Mouse (Mus musculus): ENCODE measurements around the gene Hsf2. TPM values are rescaled to one million over a fixed set of nuclear protein-coding genes. Genes with fewer than 3 reads are reported as not detected.

Hsf2 gene
- 1.2 TPM in 2 replicates for polyA plus RNA-seq (2012; rRNA removed)

DNA sequence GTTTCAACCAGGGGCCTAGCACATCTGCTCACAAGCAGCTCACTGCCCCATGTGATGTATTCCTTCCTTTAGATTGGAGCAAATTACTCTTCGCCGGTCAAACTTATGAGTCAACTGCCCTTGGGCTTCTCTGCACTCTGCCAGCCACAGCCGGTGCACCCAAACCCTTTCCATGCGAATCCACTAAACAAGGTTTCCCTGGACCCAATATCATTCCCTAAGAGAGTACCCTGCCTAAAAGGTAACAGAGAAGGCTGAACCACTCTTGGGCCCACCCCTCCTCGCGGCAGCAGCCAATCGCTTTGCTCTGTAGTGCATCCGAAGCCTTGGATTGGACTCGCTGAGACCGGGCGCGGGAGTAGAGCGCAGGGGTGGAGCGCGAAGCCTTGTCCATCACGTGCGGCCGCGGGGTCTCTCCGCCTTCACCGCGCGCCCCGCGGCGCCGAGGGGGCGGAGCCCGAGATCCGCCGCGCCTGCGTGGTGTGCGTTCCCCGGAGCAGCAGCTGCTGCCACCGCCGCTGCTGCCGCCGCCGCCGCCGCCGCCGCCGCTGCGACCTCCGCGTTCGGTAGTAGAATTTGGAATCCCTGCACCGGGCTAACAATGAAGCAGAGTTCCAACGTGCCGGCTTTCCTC lies at the start of gene Hsf2:
Gene Hsf2, plus strand, starts transcription at position 478 of the 634 bp plus-strand sequence.
- TF ChIP-seq POLR2A (IDR thresholded peaks at IDR 0.05; ENCODE audit: low read depth, low read length) (no peak), CTCF (IDR thresholded peaks at IDR 0.05; ENCODE audit: extremely low read depth, insufficient read depth, insufficient read length, insufficient replicate concordance) (no peak)
- peak; percentile 87 to 93 for DNase-seq (ENCODE audit: low read depth in 1 of 2, low spot score in 2 of 2)
- Histone ChIP-seq H3K27ac (ENCODE audit: insufficient read depth, low read length) (peak within 1 kb of the TSS; percentile 45), H3K36me3 (ENCODE audit: control insufficient read depth, insufficient read depth, low read length) (no peaks in the 10 kb centered on the region), H3K27me3 (ENCODE audit: control insufficient read depth, insufficient read depth, low read length) (no peaks in the 10 kb centered on the region), H3K4me1 (ENCODE audit: control insufficient read depth, insufficient read depth, insufficient read length) (no peaks in the 10 kb centered on the region; the same call in 1 of the 2 replicates), H3K4me3 (ENCODE audit: extremely low read depth, insufficient read depth, insufficient read length) (peak within 1 kb of the TSS; percentile 73)
- WGBS = 1% methylated on average over 52 of the region's 52 CpGs

DNA sequence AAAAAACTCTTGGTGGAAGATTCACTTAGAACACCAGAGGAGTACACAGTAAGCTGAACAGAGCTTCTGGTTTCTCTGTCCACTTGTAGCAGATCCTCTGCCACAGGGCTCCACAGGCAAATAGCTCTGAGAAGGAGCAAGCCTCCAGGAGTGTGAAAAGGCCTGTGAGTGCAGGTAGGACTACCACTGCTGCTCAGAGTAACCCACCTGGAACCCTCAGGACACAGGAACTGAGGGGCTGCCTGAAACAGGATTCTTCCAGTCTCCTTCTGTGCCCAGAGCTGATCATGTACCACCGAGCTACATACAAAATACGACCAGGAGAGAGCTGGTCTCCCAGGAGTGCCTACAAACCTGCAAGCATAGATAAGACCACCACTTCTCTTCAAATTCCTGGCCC lies 48.3 kb upstream of the Hsf2 start:
- WGBS = 83% methylated on average over 2 of the region's 2 CpGs
- Histone ChIP-seq H3K36me3 (ENCODE audit: control insufficient read depth, insufficient read depth, low read length) (no peaks in the 10 kb centered on the region), H3K4me1 (ENCODE audit: control insufficient read depth, insufficient read depth, insufficient read length) (no peaks in the 10 kb centered on the region), H3K27ac (ENCODE audit: insufficient read depth, low read length) (no peak overlapping the region), H3K27me3 (ENCODE audit: control insufficient read depth, insufficient read depth, low read length) (no peaks in the 10 kb centered on the region), H3K4me3 (ENCODE audit: extremely low read depth, insufficient read depth, insufficient read length) (no peak overlapping the region)
- no peak for TF ChIP-seq POLR2A (IDR thresholded peaks at IDR 0.05; ENCODE audit: low read depth, low read length)
- peak in 1 of 2 experiments; percentile 13 for DNase-seq (ENCODE audit: low read depth in 1 of 2, low spot score in 2 of 2)

DNA sequence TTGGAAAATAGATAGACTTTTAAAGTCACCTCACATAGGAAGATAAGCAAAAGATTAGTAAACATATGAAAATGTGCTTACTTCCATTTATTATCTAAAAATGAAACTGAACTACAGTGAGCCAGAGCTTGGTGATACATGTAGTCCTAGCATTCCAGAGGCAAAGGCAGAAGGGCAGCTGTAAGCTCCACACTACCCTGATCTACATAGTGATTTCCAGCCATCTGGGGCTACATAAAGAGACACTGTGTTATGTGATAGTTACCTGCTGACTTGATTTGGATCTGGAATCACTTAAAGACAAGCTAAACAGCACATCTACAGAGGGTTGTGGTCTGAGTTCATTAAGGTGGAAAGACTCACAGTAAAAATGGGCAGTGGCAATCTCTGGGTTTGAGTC lies 45.1 kb upstream of the Hsf2 start:
- peak in 1 of 2 experiments; percentile 3 for DNase-seq (ENCODE audit: low read depth in 1 of 2, low spot score in 2 of 2)
- no peaks in the 10 kb centered on the region for H3K36me3 ChIP-seq (ENCODE audit: control insufficient read depth, insufficient read depth, low read length)
- H3K27ac ChIP-seq (ENCODE audit: insufficient read depth, low read length) = no peak overlapping the region
- TF ChIP-seq POLR2A (IDR thresholded peaks at IDR 0.05; ENCODE audit: low read depth, low read length) (no peak), CTCF (IDR thresholded peaks at IDR 0.05; ENCODE audit: extremely low read depth, insufficient read depth, insufficient read length, insufficient replicate concordance) (no peak)
- no peaks in the 10 kb centered on the region for H3K4me1 ChIP-seq (ENCODE audit: control insufficient read depth, insufficient read depth, insufficient read length)
- H3K4me3 ChIP-seq (ENCODE audit: extremely low read depth, insufficient read depth, insufficient read length) = no peak overlapping the region
- no peaks in the 10 kb centered on the region for H3K27me3 ChIP-seq (ENCODE audit: control insufficient read depth, insufficient read depth, low read length)

DNA sequence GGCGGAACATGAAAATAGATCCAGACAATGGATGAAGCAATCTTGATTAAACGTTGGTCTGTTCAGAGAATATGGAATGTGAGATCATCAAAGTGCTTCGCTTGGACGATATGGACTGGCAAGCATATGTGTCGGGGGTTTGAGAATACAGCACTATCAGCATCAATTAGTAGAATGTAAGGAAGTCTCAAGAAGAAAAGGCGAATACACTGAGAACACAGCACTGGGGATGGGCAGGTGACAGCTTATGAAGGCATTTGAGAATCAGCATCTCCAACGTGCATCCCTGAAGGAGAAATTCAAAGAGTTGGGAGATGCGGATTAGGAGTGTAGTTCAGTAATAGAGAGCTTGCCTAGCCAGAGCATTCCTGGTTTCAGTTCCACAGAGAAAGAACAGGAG lies 41.8 kb upstream of the Hsf2 start:
- TF ChIP-seq POLR2A (IDR thresholded peaks at IDR 0.05; ENCODE audit: low read depth, low read length) (no peak), CTCF (IDR thresholded peaks at IDR 0.05; ENCODE audit: extremely low read depth, insufficient read depth, insufficient read length, insufficient replicate concordance) (no peak)
- H3K4me3 ChIP-seq (ENCODE audit: extremely low read depth, insufficient read depth, insufficient read length) = no peak overlapping the region
- DNase-seq (ENCODE audit: low read depth in 1 of 2, low spot score in 2 of 2) = no peak
- H3K4me1 ChIP-seq (ENCODE audit: control insufficient read depth, insufficient read depth, insufficient read length) = no peaks in the 10 kb centered on the region
- 73% methylated on average over 8 of the region's 8 CpGs for WGBS
- H3K36me3 ChIP-seq (ENCODE audit: control insufficient read depth, insufficient read depth, low read length) = no peaks in the 10 kb centered on the region
- no peak overlapping the region for H3K27ac ChIP-seq (ENCODE audit: insufficient read depth, low read length)
- H3K27me3 ChIP-seq (ENCODE audit: control insufficient read depth, insufficient read depth, low read length) = no peaks in the 10 kb centered on the region

DNA sequence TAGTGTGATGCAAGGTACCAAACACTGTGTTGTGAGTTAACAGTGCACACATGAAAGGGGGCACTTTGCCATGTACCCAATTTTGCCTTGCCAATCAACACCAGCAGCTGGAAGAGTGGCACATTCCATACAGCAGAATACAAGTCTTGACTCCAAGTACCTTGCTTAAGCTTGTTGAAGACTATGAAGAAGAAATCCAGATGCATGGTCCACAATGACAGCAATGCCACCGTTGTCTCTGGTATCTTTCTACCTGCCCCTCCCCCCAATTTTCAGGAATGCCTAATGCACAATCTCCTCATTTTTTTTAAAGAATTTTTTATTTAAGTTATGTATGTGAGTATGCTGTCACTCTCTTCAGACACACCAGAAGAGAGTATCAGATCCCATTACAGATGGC lies 40.5 kb upstream of the Hsf2 start:
- DNase-seq (ENCODE audit: low read depth in 1 of 2, low spot score in 2 of 2) = peak in 1 of 2 experiments; percentile 3
- Histone ChIP-seq H3K36me3 (ENCODE audit: control insufficient read depth, insufficient read depth, low read length) (no peaks in the 10 kb centered on the region), H3K27ac (ENCODE audit: insufficient read depth, low read length) (no peak overlapping the region), H3K27me3 (ENCODE audit: control insufficient read depth, insufficient read depth, low read length) (no peaks in the 10 kb centered on the region), H3K4me1 (ENCODE audit: control insufficient read depth, insufficient read depth, insufficient read length) (no peaks in the 10 kb centered on the region), H3K4me3 (ENCODE audit: extremely low read depth, insufficient read depth, insufficient read length) (no peak overlapping the region)
- no peak for TF ChIP-seq POLR2A (IDR thresholded peaks at IDR 0.05; ENCODE audit: low read depth, low read length)
- no peak for TF ChIP-seq CTCF (IDR thresholded peaks at IDR 0.05; ENCODE audit: extremely low read depth, insufficient read depth, insufficient read length, insufficient replicate concordance)
- 89% methylated on average over 1 of the region's 1 CpGs for WGBS

DNA sequence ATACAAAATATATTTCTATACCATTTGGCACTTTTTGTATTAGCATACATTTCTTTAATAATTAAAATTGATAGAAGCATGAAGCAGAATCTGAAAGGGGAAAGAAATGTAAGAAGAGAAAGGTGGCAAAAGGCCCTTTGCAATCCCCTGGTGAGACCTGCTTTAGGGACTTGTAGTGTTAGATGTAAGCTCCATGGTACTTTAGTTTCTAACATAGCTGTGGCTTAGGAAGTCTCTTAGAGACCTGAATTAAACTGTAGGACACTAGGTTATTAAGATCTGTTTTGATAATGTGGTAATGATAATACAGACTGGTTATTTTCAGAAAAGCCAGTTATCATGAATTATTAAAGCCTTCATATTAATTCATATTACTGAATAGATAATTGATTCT lies 38.5 kb upstream of the Hsf2 start:
- TF ChIP-seq POLR2A (IDR thresholded peaks at IDR 0.05; ENCODE audit: low read depth, low read length) = no peak
- TF ChIP-seq CTCF (IDR thresholded peaks at IDR 0.05; ENCODE audit: extremely low read depth, insufficient read depth, insufficient read length, insufficient replicate concordance) = no peak
- Histone ChIP-seq H3K4me3 (ENCODE audit: extremely low read depth, insufficient read depth, insufficient read length) (no peak overlapping the region), H3K27ac (ENCODE audit: insufficient read depth, low read length) (no peak overlapping the region), H3K27me3 (ENCODE audit: control insufficient read depth, insufficient read depth, low read length) (no peaks in the 10 kb centered on the region), H3K4me1 (ENCODE audit: control insufficient read depth, insufficient read depth, insufficient read length) (no peaks in the 10 kb centered on the region), H3K36me3 (ENCODE audit: control insufficient read depth, insufficient read depth, low read length) (no peaks in the 10 kb centered on the region)
- DNase-seq (ENCODE audit: low read depth in 1 of 2, low spot score in 2 of 2) = no peak

DNA sequence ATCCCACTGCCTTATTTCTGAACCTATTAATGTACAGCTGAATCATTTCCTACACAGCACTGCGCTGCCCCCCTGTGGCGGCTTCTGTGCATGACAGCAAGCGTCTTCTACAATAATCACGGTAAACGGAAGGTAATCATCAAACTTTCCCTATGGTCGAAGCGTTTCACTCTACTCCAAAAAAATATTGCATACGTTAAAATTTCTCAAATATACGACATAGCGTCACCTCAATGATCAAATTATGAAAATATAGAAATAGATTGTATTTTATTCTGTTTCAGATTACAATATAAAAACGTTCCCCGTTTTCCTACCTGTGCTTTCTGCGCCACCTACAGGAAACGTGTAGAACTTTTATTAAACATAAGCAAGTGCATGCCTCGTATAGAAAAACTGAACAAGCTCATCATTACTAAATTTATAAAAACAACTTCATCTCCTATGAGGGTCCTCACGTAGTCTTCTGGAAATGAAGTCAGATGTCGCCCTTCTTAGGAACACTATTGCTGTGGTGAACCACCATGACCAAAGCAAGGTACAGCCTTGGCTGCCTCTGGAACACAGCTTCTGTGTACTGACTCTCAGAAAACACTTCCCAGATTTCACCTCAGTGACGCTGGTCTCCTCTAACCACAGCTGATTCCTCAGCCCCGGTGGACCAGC lies 38.0 kb upstream of the Hsf2 start:
- TF ChIP-seq CTCF (IDR thresholded peaks at IDR 0.05; ENCODE audit: extremely low read depth, insufficient read depth, insufficient read length, insufficient replicate concordance) (peak; percentile 73; the same call in 1 of the 2 replicates), POLR2A (IDR thresholded peaks at IDR 0.05; ENCODE audit: low read depth, low read length) (no peak)
- WGBS = 6% methylated on average over 19 of the region's 19 CpGs
- no peaks in the 10 kb centered on the region for H3K36me3 ChIP-seq (ENCODE audit: control insufficient read depth, insufficient read depth, low read length)
- no peak overlapping the region for H3K4me3 ChIP-seq (ENCODE audit: extremely low read depth, insufficient read depth, insufficient read length)
- DNase-seq (ENCODE audit: low read depth in 1 of 2, low spot score in 2 of 2) = peak; percentile 48 to 74
- no peaks in the 10 kb centered on the region for H3K4me1 ChIP-seq (ENCODE audit: control insufficient read depth, insufficient read depth, insufficient read length)
- no peaks in the 10 kb centered on the region for H3K27me3 ChIP-seq (ENCODE audit: control insufficient read depth, insufficient read depth, low read length)
- H3K27ac ChIP-seq (ENCODE audit: insufficient read depth, low read length) = no peak overlapping the region
